12 mouse cellular contexts compared by ENCODE assay signal in genomic region chr10:9549913-9550709, GRCm38 (mm10).
DNase-seq lines count a peak whose midpoint lies in the region; ATAC-seq and TF ChIP-seq lines count a peak whose summit lies in the region.
"Had no signal": no experiment of that assay in that cellular context is flagged by ENCODE, and none has a peak within 500 bp of the region (broad histone marks: within the 10 kb centered on the region; RNA-seq: fewer than 3 reads in every experiment).

No protein-coding gene starts in this region.

- no peak for TF ChIP-seq CTCF in heart, postnatal 0 days (IDR thresholded peaks at IDR 0.05; ENCODE audit: low read depth)
- TF ChIP-seq CTCF in intestine, postnatal 0 days (IDR thresholded peaks at IDR 0.05; ENCODE audit: low read depth) = no peak; the same call in 1 of the 2 replicates

- no peaks in the 10 kb centered on the region for H3K9me3 ChIP-seq in heart, postnatal 0 days (replicated peaks; ENCODE audit: control insufficient read depth, low read length)
- H3K9me3 ChIP-seq in intestine, postnatal 0 days (ENCODE audit: control insufficient read depth) = no peaks in the 10 kb centered on the region
- H3K9me3 ChIP-seq: hindbrain, embryonic 15.5 days had no signal

- peak; percentile 66 for DNase-seq in heart, postnatal 0 days (ENCODE audit: low spot score)
- DNase-seq in heart, postnatal 36 days = no peak
- DNase-seq in right cerebral cortex, adult 2 months (ENCODE audit: low spot score in 2 of 2) = peak; percentile 8 to 18
- DNase-seq in right cerebral cortex, postnatal 14 days = no peak
- DNase-seq in ovary, postnatal 36 days (ENCODE audit: low spot score) = no peak
- DNase-seq in spleen, postnatal 4 days (ENCODE audit: low spot score in 2 of 2) = no peak
- no peak for DNase-seq in spleen, adult 18-20 months
- DNase-seq: cerebellum, adult 18-20 months had no signal

- H3K4me1 ChIP-seq in heart, postnatal 0 days (ENCODE audit: control insufficient read depth, insufficient read depth) = no peaks in the 10 kb centered on the region
- H3K4me1 ChIP-seq in intestine, postnatal 0 days (replicated peaks; ENCODE audit: control insufficient read depth, insufficient read depth, low read length) = no peaks in the 10 kb centered on the region

- ATAC-seq in heart, postnatal 0 days (ENCODE audit: insufficient read depth, low read depth) = peak; percentile 44; the same call in 1 of the 2 replicates
- ATAC-seq in intestine, postnatal 0 days = no peak
- ATAC-seq: activated CD4-positive, CD25-positive, alpha-beta regulatory T cell, adult 4 months; forebrain, embryonic 14.5 days had no signal

- H3K27me3 ChIP-seq in heart, postnatal 0 days (ENCODE audit: control insufficient read depth, insufficient read depth, low read length) = no peaks in the 10 kb centered on the region
- H3K27me3 ChIP-seq in intestine, postnatal 0 days (replicated peaks; ENCODE audit: control insufficient read depth, insufficient read depth, low read length) = no peaks in the 10 kb centered on the region
- H3K27me3 ChIP-seq: hindbrain, embryonic 15.5 days had no signal

- H3K36me3 ChIP-seq in heart, postnatal 0 days (replicated peaks; ENCODE audit: control insufficient read depth, insufficient read depth, low read length) = no peaks in the 10 kb centered on the region
- no peaks in the 10 kb centered on the region for H3K36me3 ChIP-seq in intestine, postnatal 0 days (ENCODE audit: control insufficient read depth, insufficient read depth)
- H3K36me3 ChIP-seq: hindbrain, embryonic 15.5 days had no signal

- no peak overlapping the region for H3K4me3 ChIP-seq in heart, postnatal 0 days (ENCODE audit: low read depth, low read length)
- H3K4me3 ChIP-seq in intestine, postnatal 0 days (ENCODE audit: low read depth, low read length) = no peak overlapping the region
- H3K4me3 ChIP-seq: hindbrain, embryonic 15.5 days had no signal

- WGBS in heart, postnatal 0 days = 42% methylated on average over 10 of the region's 10 CpGs
- WGBS in intestine, postnatal 0 days = 47% methylated on average over 10 of the region's 10 CpGs

- H3K9ac ChIP-seq in heart, postnatal 0 days (replicated peaks; ENCODE audit: low read depth, low read length) = no peak overlapping the region
- H3K9ac ChIP-seq in intestine, postnatal 0 days (ENCODE audit: low read depth, low read length) = no peak overlapping the region
- H3K9ac ChIP-seq: hindbrain, embryonic 15.5 days had no signal

- no peak overlapping the region; the same call in 1 of the 2 replicates for H3K27ac ChIP-seq in heart, postnatal 0 days (ENCODE audit: low read depth)
- no peak overlapping the region for H3K27ac ChIP-seq in intestine, postnatal 0 days (ENCODE audit: low read depth, low read length)
- H3K27ac ChIP-seq: hindbrain, embryonic 15.5 days had no signal

- H3K4me2 ChIP-seq in heart, postnatal 0 days (ENCODE audit: low read depth, low read length) = peak overlapping the region; percentile 4; the same call in 1 of the 2 replicates
- H3K4me2 ChIP-seq in intestine, postnatal 0 days (replicated peaks; ENCODE audit: low read depth) = 0 out of 2 replicates have a peak overlapping the region, but pooled peaks have one; percentile 30
- H3K4me2 ChIP-seq: hindbrain, embryonic 15.5 days had no signal

- intact Hi-C loops in heart, postnatal 36 days (cut with DNase I) = no loop called here

- TF ChIP-seq EP300 in heart, postnatal 0 days (IDR thresholded peaks at IDR 0.05; ENCODE audit: low read depth) = no peak

Comparison
In these comparisons a context has a peak if more than half of its experiments do, and no peak if none do; other contexts are left out.
1. DNase-seq: peak in heart, postnatal 0 days (single experiment) and right cerebral cortex, adult 2 months (2 of 2); none in heart, postnatal 36 days (0 of 2), right cerebral cortex, postnatal 14 days (single experiment), ovary, postnatal 36 days (single experiment), spleen, postnatal 4 days (0 of 2) and spleen, adult 18-20 months (0 of 2).